Mouse (Mus musculus) gastrocnemius, postnatal 14 days (tissue): ENCODE results near the gene Nphp4. TPM values are rescaled to one million over a fixed set of nuclear protein-coding genes. Genes with fewer than 3 reads are reported as not detected.
"Not testable (repeated sequence)": the region's sequence is repeated elsewhere in the genome, so short reads cannot be mapped to it uniquely, and the experiment has no call there.

Experiments
- DNase-seq: peaks from one replicate; pipeline ENCODE4 v3.0.0; 2021; ENCODE audit warnings: mixed read lengths
- intact Hi-C: fragments of 180-260 bp; cut with DNase I; formaldehyde crosslinking; loops from one replicate; pipeline ENCODE4 v1.15.1; 2025; ENCODE audit warnings: low total_unique reads
- total RNA-seq, 2 experiments: library from RNA; stranded (reverse); gene quantifications; 2 replicates each; pipeline ENCODE4 v1.2.3; 2021

Gene Nphp4
- total RNA-seq, 2 experiments from 2014 or later = 1.2 to 1.3 TPM

GRCm38 (mm10) chr4:152550203-152550549 is 73.7 kb downstream of the Nphp4 start:
- intact Hi-C loops = no loop called here
- DNase-seq = no peak

GRCm38 (mm10) chr4:152553582-152554285 is 77.2 kb downstream of the Nphp4 start:
- no peak for DNase-seq

DNA sequence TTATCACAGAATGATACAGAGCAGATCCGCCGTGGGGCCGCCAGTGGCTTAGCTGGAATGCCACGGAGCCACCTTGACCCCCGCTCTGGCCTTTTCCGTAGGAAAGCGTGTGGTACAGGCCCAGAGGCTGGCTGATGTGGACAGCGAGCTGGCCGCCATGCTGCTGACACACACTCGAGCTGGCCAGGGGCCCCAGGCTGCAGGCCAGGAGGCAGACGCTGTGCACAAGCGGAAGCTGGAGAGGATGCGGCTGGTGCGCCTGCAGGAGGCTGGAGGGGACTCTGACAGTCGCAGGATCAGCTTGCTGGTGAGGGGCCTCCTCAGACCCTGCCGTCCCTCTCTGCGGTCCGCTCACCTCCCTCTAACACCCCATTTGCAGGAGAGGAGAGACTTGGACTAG is 77.9 kb downstream of the Nphp4 start:
- peak; percentile 79 for DNase-seq
- intact Hi-C loops = no loop called here

More at GRCm38 (mm10) chr4:152553582-152554285, 77.2 kb downstream of the Nphp4 start:
- intact Hi-C loops = no loop called here

GRCm38 (mm10) chr4:152555806-152556205 is 79.3 kb downstream of the Nphp4 start:
- DNase-seq, intact Hi-C loops: not testable (repeated sequence)

DNA sequence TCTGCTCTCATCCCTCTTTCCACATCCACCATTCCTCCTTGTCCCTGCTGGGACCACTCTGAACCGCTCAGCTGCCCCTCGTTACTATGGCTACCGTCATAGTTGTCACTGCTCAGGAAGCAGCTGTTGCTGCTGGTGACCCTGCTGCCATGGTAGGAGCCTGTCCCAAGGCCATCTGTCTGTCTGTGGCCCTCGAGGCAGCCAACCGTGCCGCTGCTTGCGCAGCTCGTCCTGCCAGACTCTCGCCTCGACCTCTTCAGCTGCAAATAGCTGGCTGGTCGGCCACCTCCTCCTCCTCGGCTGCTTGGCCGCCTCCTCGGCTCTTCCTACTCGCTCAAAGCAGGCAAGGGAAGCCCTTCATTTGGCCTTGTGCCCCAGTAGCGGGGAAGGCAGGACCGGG is 81.7 kb downstream of the Nphp4 start:
- intact Hi-C loops = no loop called here

DNA sequence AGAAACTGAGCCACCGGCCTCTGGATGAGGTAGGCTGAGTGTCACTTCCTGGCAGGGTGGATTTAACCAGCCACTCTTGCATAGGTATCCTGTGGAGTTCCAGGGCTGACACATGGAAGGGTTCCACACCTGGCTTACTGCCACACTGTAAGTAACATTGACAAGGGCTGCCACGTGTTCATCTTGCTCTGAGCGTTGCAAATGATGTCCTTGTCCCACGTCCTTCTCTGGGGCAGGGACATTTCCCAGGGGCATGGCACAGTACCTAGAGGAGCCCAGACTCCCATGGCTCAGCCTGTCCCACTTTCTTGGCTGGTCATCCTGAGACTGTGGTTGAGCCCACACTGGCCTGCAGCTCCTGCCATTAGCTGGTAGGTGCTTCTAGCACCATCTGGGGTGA is 91.5 kb downstream of the Nphp4 start:
- no peak for DNase-seq
- intact Hi-C loops = no loop called here

More for the DNA sequence above, 81.7 kb downstream of the Nphp4 start:
- peak; percentile 52 for DNase-seq

- no peak for DNase-seq
- intact Hi-C loops = no loop called here
These were observed 92.3 kb downstream of the Nphp4 start for GRCm38 (mm10) chr4:152568662-152569395.

GRCm38 (mm10) chr4:152574266-152574665 is 97.8 kb downstream of the Nphp4 start:
- intact Hi-C loops = no loop called here
- DNase-seq = no peak

GRCm38 (mm10) chr4:152576826-152577225 is 100.3 kb downstream of the Nphp4 start:
- DNase-seq = no peak
- intact Hi-C loops = no loop called here

DNA sequence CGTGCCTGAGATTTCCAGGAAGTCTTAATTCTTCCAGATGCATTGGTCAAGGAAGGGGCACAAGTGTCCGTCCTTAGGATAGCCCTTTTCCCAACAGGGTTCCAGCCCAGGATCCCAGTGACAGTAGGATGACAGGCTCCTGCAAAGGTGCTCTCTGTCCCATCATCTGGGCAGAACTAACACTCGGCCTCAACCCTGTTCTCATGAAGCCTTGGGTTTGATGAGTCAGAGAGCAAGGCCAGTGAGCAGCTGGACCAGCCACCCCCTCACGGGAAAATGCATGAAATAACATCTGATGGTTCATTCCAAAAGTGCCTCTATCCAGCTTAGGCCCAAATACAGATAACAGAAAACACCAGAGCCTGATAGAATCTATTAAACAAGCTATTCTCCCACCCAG is 103.5 kb downstream of the Nphp4 start:
- intact Hi-C loops = no loop called here
- no peak for DNase-seq

- DNase-seq = no peak
- intact Hi-C loops = no loop called here
These were observed 105.7 kb downstream of the Nphp4 start for GRCm38 (mm10) chr4:152582206-152582605.

DNA sequence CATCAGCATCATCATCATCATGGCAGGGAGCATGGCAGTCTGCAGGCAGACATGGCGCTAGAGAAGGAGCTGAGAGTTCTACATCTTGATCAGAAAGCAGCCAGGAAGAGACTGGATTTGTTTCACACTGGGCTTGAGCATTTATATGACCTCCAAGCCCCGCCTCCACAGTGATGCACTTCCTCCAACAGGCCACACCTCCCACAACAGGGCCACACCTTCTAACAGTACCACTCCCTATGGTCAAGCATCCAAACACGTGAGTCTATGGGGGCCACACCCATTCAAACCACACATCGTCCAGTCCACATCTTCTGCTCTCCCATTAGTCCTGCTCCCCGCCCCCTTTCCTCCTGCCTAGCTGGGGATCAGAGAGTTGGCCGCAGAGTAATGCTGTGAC is 107.1 kb downstream of the Nphp4 start:
- DNase-seq = no peak
- intact Hi-C loops = no loop called here

- no peak for DNase-seq
- intact Hi-C loops = no loop called here
These were observed 109.0 kb downstream of the Nphp4 start for GRCm38 (mm10) chr4:152585526-152585925.

DNA sequence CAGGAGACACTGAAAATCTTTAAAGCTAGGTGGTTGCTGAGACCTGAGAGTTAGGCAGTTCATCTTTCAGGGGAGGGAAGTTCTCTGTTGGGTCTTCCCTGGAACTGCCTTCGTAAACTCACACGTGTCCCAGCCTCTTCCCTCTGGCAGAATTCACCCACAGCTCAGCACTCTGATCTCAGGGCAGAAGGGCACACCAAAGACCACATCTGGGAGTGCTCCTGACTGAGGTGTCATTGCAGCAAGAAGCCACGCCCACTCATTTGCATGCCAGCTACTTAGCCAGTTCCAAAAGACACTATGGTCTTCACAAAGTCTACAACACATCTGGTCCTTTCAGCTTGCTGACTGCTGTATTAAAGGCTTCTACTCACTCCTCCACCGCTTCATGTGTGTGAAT is 109.7 kb downstream of the Nphp4 start:
- DNase-seq = no peak
- intact Hi-C loops = no loop called here

GRCm38 (mm10) chr4:152604285-152604684 is 127.8 kb downstream of the Nphp4 start:
- intact Hi-C loops = no loop called here
- no peak for DNase-seq

DNA sequence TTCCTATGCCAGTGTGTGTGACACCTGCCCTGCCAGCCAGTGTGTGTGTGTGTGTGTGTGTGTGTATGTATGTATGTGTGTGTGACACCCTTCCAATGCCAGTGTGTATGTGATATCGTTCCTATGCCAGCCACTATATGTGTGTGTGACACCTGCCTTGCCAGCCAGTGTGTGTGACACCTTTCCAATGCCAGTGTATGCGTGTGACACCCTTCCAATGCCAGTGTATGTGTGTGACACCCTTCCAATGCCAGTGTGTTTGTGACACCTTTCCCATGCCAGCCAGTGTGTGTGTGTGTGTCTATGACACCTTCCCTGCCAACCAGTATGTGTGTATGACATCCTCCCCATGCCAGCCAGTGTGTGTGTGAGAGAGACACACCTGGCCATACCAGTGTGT is 132.7 kb downstream of the Nphp4 start:
- DNase-seq = no peak
- intact Hi-C loops = no loop called here

- DNase-seq = no peak
- intact Hi-C loops = no loop called here
These were observed 133.5 kb downstream of the Nphp4 start for GRCm38 (mm10) chr4:152610026-152610425.
